Mouse (Mus musculus): ENCODE measurements at regions not wholly inside any gene's neighbourhood (a gene's known extent, or its start where the extent isn't known, plus 50 kb on each side); places are given as distances from the start of the nearest gene placed in this dataset.

GRCm38 (mm10) chr14:58182869-58183268, 112.5 kb downstream of the Fgf9 start:
- no peak for TF ChIP-seq CTCF (IDR thresholded peaks at IDR 0.05; ENCODE audit: low read depth)
- no peak for TF ChIP-seq EP300 (IDR thresholded peaks at IDR 0.05; ENCODE audit: low read depth)

Measured in heart, postnatal 0 days (tissue).